Mouse (Mus musculus): Measurements from ENCODE around the gene Cntn5.
"Not testable (repeated sequence)": the region's sequence is repeated elsewhere in the genome, so short reads cannot be mapped to it uniquely, and the experiment has no call there.

The Cntn5 gene

GRCm38 (mm10) chr9:10645045-10645830 is 259.3 kb downstream of the Cntn5 start:
- no peak for TF ChIP-seq NANOG (IDR thresholded peaks at IDR 0.05; ENCODE audit: borderline replicate concordance, low read length)
- TF ChIP-seq CTCF (conservative IDR thresholded peaks at IDR 0.05; ENCODE audit: low read length), result no peak
- TF ChIP-seq POU5F1 (IDR thresholded peaks at IDR 0.05; ENCODE audit: borderline replicate concordance, low read length), result no peak
- Histone ChIP-seq H3K36me3 (ENCODE audit: insufficient read depth, low read length) (no peaks in the 10 kb centered on the region), H3K27me3 (ENCODE audit: insufficient read depth, low read length) (no peaks in the 10 kb centered on the region), H3K9me3 (ENCODE audit: low read length) (no peaks in the 10 kb centered on the region), H3K4me3 (replicated peaks; ENCODE audit: low read length) (no peak overlapping the region), H3K4me1 (replicated peaks; ENCODE audit: low read depth, low read length) (no peaks in the 10 kb centered on the region)

DNA sequence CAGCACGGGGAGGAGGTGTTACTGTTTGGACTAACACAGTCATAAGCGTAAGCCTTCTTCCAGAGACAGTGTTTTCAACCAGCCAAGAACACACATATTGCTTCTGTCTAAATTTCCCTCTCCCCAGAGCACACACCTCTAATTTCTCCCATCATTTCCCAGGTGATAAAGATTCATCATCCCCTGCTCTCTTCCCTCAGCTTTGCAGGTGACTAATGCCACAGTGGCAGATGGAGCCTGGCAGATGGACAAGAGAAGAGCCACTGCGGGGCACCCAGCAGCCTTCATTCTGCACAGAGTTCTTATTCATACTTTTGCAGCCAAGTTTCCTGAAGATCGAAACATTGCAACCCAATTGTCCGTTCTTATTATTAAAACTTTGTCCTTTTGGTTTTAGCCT is 286.5 kb downstream of the Cntn5 start:
- no peaks in the 10 kb centered on the region for H3K4me1 ChIP-seq (replicated peaks; ENCODE audit: low read depth, low read length)
- no peaks in the 10 kb centered on the region for H3K36me3 ChIP-seq (ENCODE audit: insufficient read depth, low read length)
- H3K27me3 ChIP-seq (ENCODE audit: insufficient read depth, low read length), result no peaks in the 10 kb centered on the region
- no peak overlapping the region for H3K4me3 ChIP-seq (replicated peaks; ENCODE audit: low read length)
- no peaks in the 10 kb centered on the region for H3K9me3 ChIP-seq (ENCODE audit: low read length)
- TF ChIP-seq POU5F1 (IDR thresholded peaks at IDR 0.05; ENCODE audit: borderline replicate concordance, low read length) (no peak), NANOG (IDR thresholded peaks at IDR 0.05; ENCODE audit: borderline replicate concordance, low read length) (no peak)

- no peaks in the 10 kb centered on the region for H3K27me3 ChIP-seq (ENCODE audit: insufficient read depth, low read length)
- no peak for TF ChIP-seq CTCF (conservative IDR thresholded peaks at IDR 0.05; ENCODE audit: low read length)
- TF ChIP-seq NANOG (IDR thresholded peaks at IDR 0.05; ENCODE audit: borderline replicate concordance, low read length), result no peak
- no peak for TF ChIP-seq POU5F1 (IDR thresholded peaks at IDR 0.05; ENCODE audit: borderline replicate concordance, low read length)
- H3K4me3 ChIP-seq (replicated peaks; ENCODE audit: low read length), result no peak overlapping the region
- no peaks in the 10 kb centered on the region for H3K4me1 ChIP-seq (replicated peaks; ENCODE audit: low read depth, low read length)
- no peaks in the 10 kb centered on the region for H3K36me3 ChIP-seq (ENCODE audit: insufficient read depth, low read length)
- H3K9me3 ChIP-seq (ENCODE audit: low read length), result no peaks in the 10 kb centered on the region
Measured at GRCm38 (mm10) chr9:10575346-10576241, 329.0 kb downstream of the Cntn5 start.

DNA sequence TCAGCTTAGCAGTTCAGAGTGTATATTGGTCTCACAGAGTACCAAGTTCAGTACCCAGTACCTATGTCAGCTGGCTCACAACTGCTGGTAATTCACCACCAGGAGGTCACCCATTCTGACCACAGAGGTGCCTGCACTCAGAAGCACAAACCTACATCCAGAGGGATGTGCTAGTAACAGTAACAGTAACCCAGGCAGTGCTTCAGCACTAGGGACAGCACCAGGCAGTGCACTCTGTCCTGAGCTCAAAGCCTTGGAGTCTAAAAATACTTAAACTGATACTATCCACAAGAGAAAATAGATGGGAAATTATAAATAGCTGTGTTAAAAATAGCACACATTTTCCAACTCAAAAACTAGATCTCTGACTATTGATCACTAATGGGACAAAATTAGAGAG is 334.7 kb downstream of the Cntn5 start:
- Histone ChIP-seq H3K4me1 (replicated peaks; ENCODE audit: low read depth, low read length) (no peaks in the 10 kb centered on the region), H3K4me3 (replicated peaks; ENCODE audit: low read length) (no peak overlapping the region), H3K36me3 (ENCODE audit: insufficient read depth, low read length) (no peaks in the 10 kb centered on the region), H3K27me3 (ENCODE audit: insufficient read depth, low read length) (no peaks in the 10 kb centered on the region), H3K9me3 (ENCODE audit: low read length) (no peaks in the 10 kb centered on the region)
- TF ChIP-seq POU5F1 (IDR thresholded peaks at IDR 0.05; ENCODE audit: borderline replicate concordance, low read length) (no peak), NANOG (IDR thresholded peaks at IDR 0.05; ENCODE audit: borderline replicate concordance, low read length) (no peak), CTCF (conservative IDR thresholded peaks at IDR 0.05; ENCODE audit: low read length) (no peak)

DNA sequence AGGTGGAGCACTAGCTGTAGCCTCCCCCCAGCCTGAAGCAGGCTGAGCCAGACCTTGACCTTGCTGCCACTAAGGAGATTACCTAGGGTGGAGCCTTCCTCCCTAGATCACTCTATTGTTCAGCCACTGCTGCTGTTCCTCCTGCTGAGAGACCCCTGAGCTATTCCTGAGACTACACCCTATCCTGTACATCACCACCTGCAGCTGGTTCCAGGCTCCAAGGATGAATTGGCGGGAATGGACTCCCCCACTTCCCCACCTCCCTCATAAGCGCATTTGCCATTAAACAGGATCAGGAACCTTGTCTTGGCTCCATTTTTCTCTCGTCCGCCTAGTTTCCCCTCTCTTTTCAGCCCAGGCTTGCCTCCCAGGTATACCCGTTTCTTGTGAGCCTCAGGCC is 363.7 kb downstream of the Cntn5 start:
- H3K9me3 ChIP-seq (ENCODE audit: low read length); H3K36me3 ChIP-seq (ENCODE audit: insufficient read depth, low read length); H3K27me3 ChIP-seq (ENCODE audit: insufficient read depth, low read length); H3K4me3 ChIP-seq (replicated peaks; ENCODE audit: low read length): not testable (repeated sequence)
- H3K4me1 ChIP-seq (replicated peaks; ENCODE audit: low read depth, low read length), result peaks cover 21% of the 10 kb centered on the region

DNA sequence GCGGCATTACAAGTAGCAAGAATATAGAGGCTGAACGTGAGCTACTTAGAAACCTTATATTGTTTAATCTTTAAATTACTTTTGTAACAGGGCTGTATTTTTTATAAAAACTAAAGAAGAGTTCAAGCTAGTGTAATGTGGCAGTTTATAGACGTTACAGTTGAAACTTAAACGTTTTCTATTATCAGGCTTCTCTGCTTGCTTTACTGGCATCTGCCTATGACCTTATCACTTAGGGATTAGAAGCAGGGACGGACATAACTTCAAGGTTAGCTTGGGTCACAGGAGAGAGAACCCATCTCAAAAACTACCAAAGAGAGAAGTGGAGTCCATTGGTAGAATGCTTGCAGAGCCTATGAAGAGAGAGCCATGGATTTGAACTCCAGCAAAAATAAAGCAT is 372.3 kb downstream of the Cntn5 start:
- no peak overlapping the region for H3K4me3 ChIP-seq (replicated peaks; ENCODE audit: low read length)
- no peaks in the 10 kb centered on the region for H3K36me3 ChIP-seq (ENCODE audit: insufficient read depth, low read length)
- no peaks in the 10 kb centered on the region for H3K9me3 ChIP-seq (ENCODE audit: low read length)
- TF ChIP-seq POU5F1 (IDR thresholded peaks at IDR 0.05; ENCODE audit: borderline replicate concordance, low read length), result no peak
- TF ChIP-seq NANOG (IDR thresholded peaks at IDR 0.05; ENCODE audit: borderline replicate concordance, low read length), result no peak
- TF ChIP-seq CTCF (conservative IDR thresholded peaks at IDR 0.05; ENCODE audit: low read length), result no peak
- H3K4me1 ChIP-seq (replicated peaks; ENCODE audit: low read depth, low read length), result no peaks in the 10 kb centered on the region
- no peaks in the 10 kb centered on the region for H3K27me3 ChIP-seq (ENCODE audit: insufficient read depth, low read length)

DNA sequence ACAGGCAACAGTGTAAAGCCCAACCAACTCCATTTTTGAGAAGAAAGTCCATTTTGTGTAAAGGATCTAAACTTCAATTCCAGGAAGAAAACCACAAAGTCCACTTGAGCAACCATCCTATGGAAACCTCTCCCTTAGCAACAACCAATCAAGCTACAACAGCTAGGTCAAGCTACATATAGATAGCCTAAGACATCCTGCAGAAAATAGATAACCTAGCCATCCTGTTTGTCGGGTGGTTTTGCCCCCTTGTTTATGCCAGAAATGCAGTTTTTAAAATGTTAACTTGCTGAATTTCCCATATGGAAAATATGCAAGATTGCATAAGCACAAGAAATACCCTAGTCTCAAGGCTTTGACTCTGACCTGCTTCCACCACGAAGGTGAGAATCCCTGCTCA is 373.5 kb downstream of the Cntn5 start:
- no peak for TF ChIP-seq NANOG (IDR thresholded peaks at IDR 0.05; ENCODE audit: borderline replicate concordance, low read length)
- no peak for TF ChIP-seq POU5F1 (IDR thresholded peaks at IDR 0.05; ENCODE audit: borderline replicate concordance, low read length)
- no peak for TF ChIP-seq CTCF (conservative IDR thresholded peaks at IDR 0.05; ENCODE audit: low read length)
- H3K4me3 ChIP-seq (replicated peaks; ENCODE audit: low read length), result no peak overlapping the region
- no peaks in the 10 kb centered on the region for H3K4me1 ChIP-seq (replicated peaks; ENCODE audit: low read depth, low read length)
- H3K36me3 ChIP-seq (ENCODE audit: insufficient read depth, low read length), result no peaks in the 10 kb centered on the region
- no peaks in the 10 kb centered on the region for H3K27me3 ChIP-seq (ENCODE audit: insufficient read depth, low read length)
- no peaks in the 10 kb centered on the region for H3K9me3 ChIP-seq (ENCODE audit: low read length)

GRCm38 (mm10) chr9:10529528-10529927 is 375.0 kb downstream of the Cntn5 start:
- H3K4me3 ChIP-seq (replicated peaks; ENCODE audit: low read length), result no peak overlapping the region
- no peaks in the 10 kb centered on the region for H3K36me3 ChIP-seq (ENCODE audit: insufficient read depth, low read length)
- no peaks in the 10 kb centered on the region for H3K9me3 ChIP-seq (ENCODE audit: low read length)
- no peaks in the 10 kb centered on the region for H3K4me1 ChIP-seq (replicated peaks; ENCODE audit: low read depth, low read length)
- no peaks in the 10 kb centered on the region for H3K27me3 ChIP-seq (ENCODE audit: insufficient read depth, low read length)
- TF ChIP-seq NANOG (IDR thresholded peaks at IDR 0.05; ENCODE audit: borderline replicate concordance, low read length) (no peak), CTCF (conservative IDR thresholded peaks at IDR 0.05; ENCODE audit: low read length) (no peak), POU5F1 (IDR thresholded peaks at IDR 0.05; ENCODE audit: borderline replicate concordance, low read length) (no peak)
